Mouse (Mus musculus) midbrain, postnatal 0 days (tissue): ENCODE data around the gene Nckap5. TPM values are rescaled to one million over a fixed set of nuclear protein-coding genes. Genes with fewer than 3 reads are reported as not detected.

Source experiments
- ATAC-seq: fragments of 200-750 bp; cut with Nextera tagmentation; 2 replicates; pipeline ENCODE4 v1.8.0; 2017; ENCODE audit warnings: moderate number of reproducible peaks, mild to moderate bottlenecking, moderate TSS enrichment, moderate library complexity; ENCODE audit not compliant: low FRiP score
- DNase-seq: peaks from one replicate; pipeline ENCODE4 v3.0.0-alpha.2; 2015; ENCODE audit warnings: low spot score
- H3K27ac ChIP-seq: fragments of 300-500 bp; sonication (generic); 2 replicates; pipeline ENCODE4 v1.5.1; 2014; ENCODE audit warnings: low read depth, mild to moderate bottlenecking, low read length, mixed read lengths
- H3K27me3 ChIP-seq: fragments of 300-500 bp; sonication (generic); 2 replicates; pipeline ENCODE4 v1.6.1; 2014; ENCODE audit warnings: low read length, control low read depth, mixed read lengths; ENCODE audit not compliant: insufficient read depth
- H3K36me3 ChIP-seq: fragments of 300-500 bp; sonication (generic); 2 replicates; pipeline ENCODE4 v1.6.1; 2014; ENCODE audit warnings: low read length, control low read depth, mixed read lengths; ENCODE audit not compliant: insufficient read depth
- H3K4me1 ChIP-seq: fragments of 300-500 bp; sonication (generic); 2 replicates; pipeline ENCODE4 v1.6.1; 2014; ENCODE audit warnings: mild to moderate bottlenecking, control low read depth, antibody characterized with exemption, low read length, mixed read lengths; ENCODE audit not compliant: insufficient read depth
- H3K4me2 ChIP-seq: fragments of 300-500 bp; sonication (generic); 2 replicates; pipeline ENCODE4 v1.6.1; 2014; ENCODE audit warnings: low read depth, mild to moderate bottlenecking, low read length, mixed read lengths; ENCODE audit not compliant: poor library complexity, severe bottlenecking
- H3K4me3 ChIP-seq: fragments of 300-500 bp; sonication (generic); 2 replicates; pipeline ENCODE4 v1.5.1; 2014; ENCODE audit warnings: low read depth, mild to moderate bottlenecking, low read length, moderate library complexity
- H3K9ac ChIP-seq: fragments of 300-500 bp; sonication (generic); replicated peaks from 2 replicates; pipeline ENCODE4 v1.6.1; 2014; ENCODE audit warnings: mild to moderate bottlenecking, low read length, moderate library complexity, mixed read lengths; ENCODE audit not compliant: poor library complexity, severe bottlenecking
- H3K9me3 ChIP-seq: fragments of 300-500 bp; sonication (generic); 2 replicates; pipeline ENCODE4 v1.6.1; 2016; ENCODE audit warnings: low read length, control low read depth
- CTCF ChIP-seq: IDR thresholded peaks from 2 replicates; pipeline ENCODE4 v1.5.1; 2016; ENCODE audit warnings: antibody characterized with exemption, mild to moderate bottlenecking
- WGBS: fragments of 180-500 bp; shearing (Covaris S2); extraction: QIAGEN DNeasy Blood & Tissue Kit; methylation state at CpG from one replicate; pipeline ENCODE4 v1.1.7; 2014; 5-methylcytosine and 5-hydroxymethylcytosine counted together
- polyA plus RNA-seq: library from polyadenylated mRNA; unstranded; fragments of >200 nt; fragmentation: Nextera tagmentation; extraction: Ambion mirVana; gene quantifications from 2 replicates; pipeline ENCODE4 v1.2.1, GENCODE M21; 2015
- total RNA-seq: library from RNA; depleted of rRNA; stranded (reverse); fragments of >200 nt; gene quantifications from 2 replicates; pipeline ENCODE4 v1.2.3, GENCODE M21; 2014

Nckap5 gene
- total and polyA plus RNA-seq, 2 experiments from 2014 or later = 6.3 to 8.7 TPM

GRCm38 (mm10) chr1:126670507-126670906 lies 160.1 kb downstream of the Nckap5 start:
- 97% methylated on average over 3 of the region's 3 CpGs for WGBS
- no peak overlapping the region for H3K9ac ChIP-seq
- no peak overlapping the region for H3K27ac ChIP-seq
- H3K4me3 ChIP-seq = no peak overlapping the region
- no peak overlapping the region for H3K4me2 ChIP-seq
- DNase-seq (no peak), ATAC-seq (no peak)
- no peaks in the 10 kb centered on the region for H3K9me3 ChIP-seq
- no peaks in the 10 kb centered on the region for H3K27me3 ChIP-seq
- no peaks in the 10 kb centered on the region for H3K4me1 ChIP-seq
- H3K36me3 ChIP-seq = no peaks in the 10 kb centered on the region
- TF ChIP-seq CTCF = no peak

GRCm38 (mm10) chr1:126660098-126660999 lies 170.2 kb downstream of the Nckap5 start:
- Histone ChIP-seq H3K36me3 (no peaks in the 10 kb centered on the region), H3K27me3 (no peaks in the 10 kb centered on the region), H3K27ac (no peak overlapping the region), H3K4me1 (no peaks in the 10 kb centered on the region; the same call in 1 of the 2 replicates), H3K4me3 (no peak overlapping the region), H3K9ac (no peak overlapping the region), H3K4me2 (no peak overlapping the region), H3K9me3 (no peaks in the 10 kb centered on the region)
- no peak for TF ChIP-seq CTCF
- DNase-seq (peak; percentile 71), ATAC-seq (no peak)
- WGBS = 58% methylated on average over 7 of the region's 7 CpGs

GRCm38 (mm10) chr1:126658731-126659130 lies 171.9 kb downstream of the Nckap5 start:
- H3K27me3 ChIP-seq = no peaks in the 10 kb centered on the region
- H3K4me1 ChIP-seq = no peaks in the 10 kb centered on the region; the same call in 1 of the 2 replicates
- ATAC-seq (no peak), DNase-seq (no peak)
- WGBS = 90% methylated on average over 11 of the region's 11 CpGs
- no peak overlapping the region for H3K27ac ChIP-seq
- no peak overlapping the region for H3K4me2 ChIP-seq
- H3K36me3 ChIP-seq = no peaks in the 10 kb centered on the region
- no peak for TF ChIP-seq CTCF
- no peaks in the 10 kb centered on the region for H3K9me3 ChIP-seq
- no peak overlapping the region for H3K4me3 ChIP-seq
- H3K9ac ChIP-seq = no peak overlapping the region

GRCm38 (mm10) chr1:126656246-126656645 lies 174.4 kb downstream of the Nckap5 start:
- Histone ChIP-seq H3K4me3 (no peak overlapping the region), H3K27me3 (no peaks in the 10 kb centered on the region), H3K9ac (no peak overlapping the region), H3K9me3 (no peaks in the 10 kb centered on the region), H3K27ac (no peak overlapping the region), H3K4me1 (no peaks in the 10 kb centered on the region; the same call in 1 of the 2 replicates), H3K36me3 (no peaks in the 10 kb centered on the region), H3K4me2 (no peak overlapping the region)
- ATAC-seq (no peak), DNase-seq (peak; percentile 15)
- TF ChIP-seq CTCF = no peak
- WGBS = 53% methylated on average over 2 of the region's 2 CpGs

GRCm38 (mm10) chr1:126652085-126652484 lies 178.5 kb downstream of the Nckap5 start:
- Histone ChIP-seq H3K9me3 (no peaks in the 10 kb centered on the region), H3K27ac (no peak overlapping the region), H3K36me3 (no peaks in the 10 kb centered on the region), H3K27me3 (no peaks in the 10 kb centered on the region), H3K9ac (no peak overlapping the region), H3K4me3 (no peak overlapping the region), H3K4me2 (no peak overlapping the region), H3K4me1 (no peaks in the 10 kb centered on the region)
- no peak for TF ChIP-seq CTCF
- ATAC-seq (no peak), DNase-seq (no peak)
- WGBS = 80% methylated on average over 2 of the region's 2 CpGs

- WGBS = 81% methylated on average over 5 of the region's 5 CpGs
- DNase-seq = no peak
- H3K9ac ChIP-seq = no peak overlapping the region
- H3K27ac ChIP-seq = no peak overlapping the region
- H3K4me1 ChIP-seq = no peaks in the 10 kb centered on the region
- H3K4me3 ChIP-seq = no peak overlapping the region
- no peak for TF ChIP-seq CTCF
- no peak for ATAC-seq
- no peaks in the 10 kb centered on the region for H3K9me3 ChIP-seq
- H3K36me3 ChIP-seq = no peaks in the 10 kb centered on the region
- H3K4me2 ChIP-seq = no peak overlapping the region
- H3K27me3 ChIP-seq = no peaks in the 10 kb centered on the region
Observed at GRCm38 (mm10) chr1:126650806-126651205, 179.8 kb downstream of the Nckap5 start.
